Mouse (Mus musculus) ovary, postnatal 10 days (tissue): ENCODE data around the gene Hoxa10.

Source experiments
- DNase-seq: peaks from one replicate; pipeline ENCODE4 v3.0.0; 2022; ENCODE audit warnings: low spot score

Hoxa10 gene

DNA sequence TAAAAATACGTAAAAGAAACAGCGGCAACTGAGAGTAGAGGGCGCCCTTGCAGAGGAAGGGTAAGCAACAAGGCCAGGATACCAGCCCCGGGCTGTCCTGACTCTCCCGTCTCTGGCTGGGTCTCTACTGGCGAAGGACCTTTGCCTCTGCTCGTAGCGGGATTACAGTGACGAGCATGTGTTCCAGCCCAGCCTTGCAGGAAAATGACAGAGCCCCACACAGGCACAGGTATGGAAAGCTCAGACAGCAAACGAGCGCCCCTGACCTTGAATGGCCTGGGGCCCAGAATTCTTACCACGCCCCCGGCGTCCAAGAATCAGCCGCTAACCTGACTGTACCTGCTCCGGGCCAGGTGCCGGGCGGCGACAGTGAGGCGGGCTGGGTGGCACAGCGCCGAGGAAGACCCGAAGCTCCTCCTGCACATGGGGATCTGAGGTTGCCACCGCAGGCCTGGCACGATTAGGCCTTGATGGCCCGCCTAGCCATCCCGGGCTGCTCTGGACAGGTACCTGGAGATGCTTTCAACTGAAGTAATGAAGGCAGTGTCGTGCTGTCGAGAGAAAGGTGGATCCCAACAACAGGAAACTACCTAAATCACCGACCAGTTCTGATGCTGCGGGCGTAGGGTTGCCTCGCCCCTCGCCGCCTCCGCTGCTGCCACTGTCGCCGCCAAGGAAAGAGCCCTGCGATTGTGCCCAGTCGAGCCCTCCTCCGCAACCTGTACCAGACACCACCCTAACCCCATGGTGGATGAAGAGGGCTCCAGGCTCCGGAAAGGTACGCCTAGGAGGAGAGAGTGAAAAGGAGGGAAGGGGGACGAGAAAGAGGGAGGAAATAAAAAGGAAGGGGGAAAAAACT is 10.9 kb downstream of the Hoxa10 start:
- no peak for DNase-seq

DNA sequence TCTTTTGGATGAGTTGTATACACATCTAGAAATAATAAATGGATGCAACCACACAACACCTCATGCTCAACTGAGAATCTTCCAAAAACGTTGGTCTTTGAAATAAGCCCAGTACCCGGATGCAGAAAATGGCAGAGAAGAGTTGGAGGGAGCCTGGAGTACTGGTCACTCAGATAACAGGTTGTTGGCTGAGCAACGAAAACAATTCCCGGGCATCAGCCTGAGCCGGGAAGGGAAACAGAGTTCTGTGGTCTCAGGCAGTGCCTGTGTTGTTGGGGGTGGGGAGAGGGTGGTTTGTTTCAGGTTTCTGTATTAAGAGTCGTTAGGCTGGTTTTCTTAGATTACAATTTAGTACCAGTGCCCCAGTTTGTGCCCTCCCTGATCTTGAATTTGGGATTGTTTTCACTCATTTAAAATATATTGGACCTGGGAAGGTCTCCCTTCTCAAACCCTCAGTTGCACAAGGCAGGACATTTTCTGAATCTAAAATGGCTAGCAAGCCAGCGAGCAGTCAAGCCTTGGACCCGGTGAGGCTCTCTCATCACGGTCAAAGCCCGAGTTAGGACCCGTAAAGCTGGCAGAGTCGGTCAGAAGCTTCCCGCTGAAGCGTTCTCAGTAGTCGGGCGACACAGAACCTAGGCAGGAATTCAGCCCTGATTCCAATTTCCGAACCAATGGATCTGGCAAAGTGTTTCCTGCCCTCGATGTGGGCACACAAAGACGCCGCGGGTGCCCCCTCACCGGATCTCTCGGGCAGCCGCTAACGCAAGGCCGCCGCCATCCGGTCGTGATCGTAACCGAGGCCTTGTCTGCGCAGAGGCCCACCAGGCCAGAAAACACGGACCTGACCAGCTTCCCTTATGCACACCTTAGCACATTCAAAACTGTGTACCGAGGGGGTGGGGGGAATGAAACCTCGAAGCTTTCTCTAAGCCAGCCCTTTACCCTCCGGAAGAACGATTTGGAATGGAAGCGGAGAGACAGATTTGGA is 11.9 kb downstream of the Hoxa10 start:
- no peak for DNase-seq

DNA sequence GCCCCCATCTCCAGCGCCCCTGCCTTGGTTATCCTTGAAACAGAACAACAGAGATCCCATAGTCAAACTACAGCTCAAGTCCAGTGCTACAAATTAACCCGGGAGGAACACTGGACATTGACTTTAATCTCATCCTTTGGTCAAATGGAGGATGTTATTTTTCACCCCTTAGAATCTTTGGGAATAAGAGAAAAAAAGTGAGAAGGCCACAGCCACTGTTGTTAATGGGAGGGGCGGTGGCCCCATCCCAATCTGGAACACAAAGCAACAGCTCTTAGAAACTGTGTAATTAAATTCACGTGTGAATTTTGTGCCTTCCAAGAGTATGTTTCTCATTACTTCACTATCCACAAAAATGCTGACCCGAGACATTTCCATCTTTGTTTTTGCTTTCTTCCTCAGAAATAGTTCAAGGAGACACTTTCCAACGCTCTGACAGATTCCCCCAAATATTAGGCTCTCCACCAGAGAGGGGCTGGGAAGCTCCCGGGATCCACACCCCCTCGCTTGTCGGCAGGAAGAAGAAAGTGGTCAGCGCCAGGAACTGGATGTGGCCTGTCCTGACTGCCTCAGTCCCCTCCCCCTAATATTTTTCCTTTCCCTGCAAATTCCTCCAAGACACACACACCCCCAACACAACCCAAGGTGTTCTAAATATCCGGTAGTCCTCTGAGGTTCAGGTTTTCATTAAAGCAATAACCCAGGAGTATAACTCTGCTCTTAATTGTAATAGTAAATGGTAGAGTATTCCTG is 13.0 kb downstream of the Hoxa10 start:
- DNase-seq, result no peak

DNA sequence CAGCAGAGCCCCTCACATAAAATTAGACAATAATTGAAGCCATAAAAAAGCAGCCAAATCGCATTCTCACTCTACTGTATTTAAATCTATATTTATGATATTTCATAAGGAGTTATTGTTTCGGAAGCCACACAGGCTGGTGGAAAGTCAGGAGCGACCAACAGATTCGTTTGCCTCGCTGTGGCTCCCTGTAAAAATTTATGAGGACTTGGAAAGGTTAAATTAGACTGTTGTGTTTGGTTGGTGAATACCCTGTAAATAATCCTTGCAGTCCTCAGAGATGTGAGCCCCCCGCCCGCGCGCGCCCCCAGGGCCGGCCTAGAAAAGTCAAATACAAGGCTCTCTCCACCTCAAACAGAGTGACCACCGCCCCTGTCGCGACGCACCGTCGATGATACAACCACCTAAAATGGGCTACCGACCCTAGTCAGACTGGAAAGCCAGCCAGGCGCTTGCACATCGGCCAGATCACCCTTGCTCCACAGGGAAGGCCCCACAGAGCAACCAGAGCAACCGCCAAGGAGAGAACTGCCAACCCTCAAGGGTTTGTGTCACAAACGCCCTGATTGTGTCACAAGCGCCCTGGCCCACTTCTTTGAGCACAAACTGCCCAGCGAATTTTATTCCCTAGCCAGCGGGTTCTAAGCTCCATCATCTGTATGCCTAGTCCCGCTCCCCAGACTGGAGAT is 13.9 kb downstream of the Hoxa10 start:
- no peak for DNase-seq

DNA sequence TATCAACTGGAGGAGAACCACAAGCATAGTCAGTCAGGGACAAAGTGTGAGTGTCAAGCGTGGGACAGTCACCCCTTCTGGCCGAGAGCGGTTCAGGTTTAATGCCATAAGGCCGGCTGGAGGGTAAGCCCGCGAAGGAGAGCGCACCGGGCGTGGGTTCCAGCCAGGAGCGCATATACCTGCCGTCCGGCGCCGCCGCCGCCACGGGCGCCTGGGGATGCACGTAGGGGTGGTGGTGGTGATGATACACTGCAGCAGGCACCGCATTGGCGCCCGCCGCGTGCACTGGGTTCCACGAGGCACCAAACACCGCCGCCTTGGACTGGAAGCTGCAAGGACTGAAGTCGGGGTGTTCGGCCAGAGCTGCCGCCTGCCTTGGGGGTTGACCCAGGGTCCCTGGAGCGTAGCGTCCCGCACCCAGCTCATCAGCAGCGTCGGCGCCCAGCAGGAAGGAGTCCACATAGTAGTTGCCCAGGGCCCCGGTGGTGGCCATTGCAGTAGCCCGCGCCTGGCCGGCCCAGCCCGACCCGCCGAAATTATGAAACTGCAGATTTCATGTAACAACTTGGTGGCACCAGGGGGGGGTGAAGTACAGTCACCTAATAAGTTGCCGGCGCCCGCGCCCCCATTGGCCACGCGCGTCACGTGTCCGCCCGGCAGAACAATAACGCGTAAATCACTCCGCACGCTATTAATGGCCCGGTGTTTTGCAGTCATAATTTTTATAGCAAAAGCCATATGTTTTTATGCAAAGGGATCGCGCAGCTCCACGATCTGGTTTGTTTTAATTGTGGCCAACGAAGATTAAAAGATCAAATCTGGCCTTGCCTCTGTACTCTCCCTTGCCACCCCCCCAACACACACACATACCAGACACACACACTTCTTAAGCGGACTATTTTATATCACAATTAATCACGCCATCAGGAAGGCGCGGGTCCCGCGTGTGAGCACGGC is 14.8 kb downstream of the Hoxa10 start:
- DNase-seq, result no peak

DNA sequence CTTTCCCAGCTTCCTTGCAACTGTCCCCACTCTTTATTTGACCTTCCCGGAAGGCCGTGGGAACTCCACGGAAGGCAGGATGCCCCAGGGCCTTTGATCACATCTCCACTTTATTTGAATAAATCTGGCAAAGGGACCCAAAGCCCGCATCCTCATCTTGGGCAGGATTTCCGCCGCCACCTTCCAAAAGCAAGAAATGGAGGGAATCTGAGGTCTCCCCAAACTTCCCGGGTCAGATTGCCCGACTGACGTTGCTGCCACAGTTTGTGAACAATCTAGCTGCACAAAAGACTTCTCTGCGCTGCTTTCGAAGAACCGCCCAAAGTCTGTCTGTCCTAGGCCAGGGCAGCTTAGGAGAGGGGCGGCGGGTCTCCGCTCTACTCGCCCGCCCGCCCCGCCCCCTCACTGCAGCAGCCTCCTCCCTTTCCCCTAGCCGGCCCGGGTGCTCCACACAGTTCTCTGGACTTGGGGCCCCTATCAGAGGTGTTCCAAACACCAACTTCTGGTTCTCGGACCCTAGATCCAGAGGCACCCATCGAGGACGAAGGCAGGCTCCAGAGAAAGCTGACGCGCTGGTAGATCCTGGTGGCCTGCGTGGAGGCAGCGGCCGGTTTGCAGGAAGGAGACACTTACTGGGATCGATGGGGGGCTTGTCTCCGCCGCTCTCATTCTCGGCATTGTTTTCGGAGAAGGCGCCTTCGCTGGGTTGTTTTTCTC is 15.6 kb downstream of the Hoxa10 start:
- DNase-seq, result no peak

DNA sequence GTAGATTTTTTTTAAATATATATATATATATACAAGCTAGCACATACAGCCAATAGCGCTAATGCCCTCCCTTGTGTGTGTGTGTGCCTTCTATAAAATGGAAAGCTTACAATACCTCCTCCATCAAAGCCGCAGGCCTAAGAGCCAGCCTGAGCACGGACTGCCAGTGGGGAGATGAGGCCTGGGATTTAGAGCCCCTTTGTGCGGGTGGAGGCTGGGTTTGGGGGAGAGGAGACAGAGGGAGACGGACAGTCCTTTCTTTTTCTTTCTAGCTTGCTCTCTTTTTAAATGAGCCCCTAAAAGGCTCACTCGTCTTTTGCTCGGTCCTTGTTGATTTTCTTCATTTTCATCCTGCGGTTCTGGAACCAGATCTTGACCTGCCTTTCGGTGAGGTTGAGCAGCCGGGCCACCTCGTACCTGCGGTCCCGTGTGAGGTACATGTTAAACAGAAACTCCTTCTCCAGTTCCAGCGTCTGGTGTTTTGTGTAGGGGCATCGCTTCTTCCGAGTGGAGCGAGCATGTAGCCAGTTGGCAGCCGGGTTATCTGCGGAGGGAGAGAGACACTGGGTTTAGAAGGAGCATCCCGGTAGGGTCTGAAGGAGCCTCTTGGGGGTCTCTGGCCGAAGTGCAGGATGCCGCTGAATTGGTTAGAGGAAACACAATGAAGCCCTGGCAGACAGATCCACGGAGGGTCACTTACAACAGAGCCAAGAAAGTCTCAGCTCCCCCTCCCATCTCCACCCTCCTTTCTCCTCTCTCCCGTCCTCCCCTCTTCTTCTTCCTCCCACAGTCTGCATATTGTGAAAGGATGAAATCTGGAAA is 16.5 kb downstream of the Hoxa10 start:
- DNase-seq, result no peak

DNA sequence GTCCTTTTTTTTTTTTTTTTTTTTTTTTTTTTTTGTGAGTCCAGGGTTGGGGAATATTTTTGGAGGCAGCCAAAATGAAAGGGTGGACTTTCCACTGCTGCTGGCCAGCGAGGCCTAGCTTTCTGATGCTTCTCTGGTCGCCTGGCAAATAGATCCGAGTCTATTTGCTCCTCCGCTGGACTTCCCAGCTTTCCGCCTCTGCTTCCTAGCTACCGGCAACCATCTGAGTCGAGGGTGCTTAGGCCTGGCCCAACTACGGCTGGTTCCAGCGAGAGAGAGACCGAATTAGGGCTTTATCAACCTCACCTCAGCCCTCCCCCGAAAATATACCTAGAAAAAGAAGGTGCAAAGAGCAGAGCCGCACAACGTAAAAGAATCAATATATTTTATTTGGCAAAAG is 17.9 kb downstream of the Hoxa10 start:
- DNase-seq, result no peak

DNA sequence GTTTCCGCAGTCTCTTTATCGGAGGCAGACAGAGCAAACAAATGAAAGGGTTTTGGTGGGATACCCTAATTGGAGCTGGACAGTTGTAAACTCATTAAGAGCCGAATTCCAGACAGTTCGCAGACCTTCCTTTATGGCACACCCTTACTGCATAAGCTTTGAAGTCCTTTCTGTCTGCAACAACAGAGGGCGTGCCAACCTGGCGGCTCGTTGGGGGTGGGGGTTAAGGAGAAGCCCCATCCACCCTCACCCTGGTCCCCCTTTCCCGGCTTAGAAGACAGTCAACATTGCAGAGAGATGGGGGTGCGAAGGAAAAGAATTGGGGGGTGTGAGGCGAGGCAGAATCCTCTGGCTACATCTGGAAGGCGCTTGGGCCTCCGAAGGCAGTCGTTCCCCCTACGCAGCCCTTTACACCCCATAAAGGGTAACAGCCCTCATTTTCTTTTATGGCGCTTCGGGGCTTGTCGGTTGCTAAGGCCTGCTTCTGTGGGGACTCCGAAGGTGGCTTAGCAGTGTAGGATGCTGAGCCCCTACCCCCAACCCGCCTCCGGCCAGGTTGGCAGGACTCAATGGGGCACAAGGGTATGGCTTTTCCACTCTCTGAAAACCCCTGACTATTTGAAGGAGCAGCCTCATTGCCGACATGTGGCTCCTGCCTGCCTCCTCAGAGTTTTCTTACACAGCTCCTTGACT is 18.5 kb downstream of the Hoxa10 start:
- no peak for DNase-seq

DNA sequence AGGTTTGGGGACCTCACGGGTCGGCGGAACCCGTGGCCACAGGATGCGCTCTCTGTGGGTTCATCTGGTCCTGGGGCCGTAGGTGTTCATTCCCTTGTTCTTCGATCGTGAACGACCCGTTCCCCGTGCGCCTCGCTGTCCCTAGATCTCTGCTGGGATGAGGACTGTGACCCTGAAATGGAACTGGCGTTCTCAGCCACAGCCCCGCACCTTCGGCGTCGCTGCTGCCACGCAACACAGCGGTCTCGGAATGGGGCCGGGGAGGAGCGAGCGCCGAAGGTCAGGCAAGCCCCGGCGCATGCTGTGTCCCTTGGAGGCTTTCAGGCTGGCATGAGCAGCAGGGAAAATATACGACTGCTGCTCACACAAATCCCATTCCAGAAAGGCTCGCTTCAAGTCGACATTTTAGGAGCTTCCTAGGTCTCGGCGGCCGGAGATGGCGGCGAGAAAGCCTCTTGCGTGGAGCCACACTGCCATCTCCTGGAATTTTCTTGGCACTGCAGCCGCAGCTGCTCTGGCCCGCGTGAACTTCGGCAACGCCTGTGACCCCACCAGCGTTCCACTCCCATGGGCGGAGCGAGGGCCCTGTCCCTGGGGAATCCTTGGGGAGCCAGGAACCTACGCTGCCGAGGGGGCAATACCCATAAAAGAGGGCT is 19.2 kb downstream of the Hoxa10 start, which contains the start of gene Hoxa7:
TSS of gene Hoxa7 (minus strand) at position 518 of the 656 bp plus-strand sequence.
- peak; percentile 94 for DNase-seq

DNA sequence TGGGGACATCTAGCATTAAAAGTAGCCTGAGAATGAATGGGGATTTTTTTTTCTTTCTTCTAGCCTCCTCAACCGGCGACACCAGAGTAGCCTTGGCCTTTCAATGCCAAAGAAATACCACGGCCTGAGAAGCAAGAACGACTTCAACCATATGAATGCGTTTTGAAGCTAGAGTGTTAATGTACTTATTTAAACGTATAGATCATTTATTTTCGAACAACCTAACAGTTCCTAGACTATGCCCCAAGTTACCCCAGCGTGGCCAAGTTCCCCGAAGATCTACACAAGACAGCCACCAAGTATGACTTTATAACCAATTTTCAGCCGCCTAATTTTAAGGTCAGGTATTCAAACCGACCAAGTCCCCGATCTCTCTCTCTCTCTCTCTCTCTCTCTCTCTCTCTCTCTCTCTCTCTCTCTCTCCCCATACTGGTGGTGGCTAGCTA is 19.8 kb downstream of the Hoxa10 start:
- no peak for DNase-seq

DNA sequence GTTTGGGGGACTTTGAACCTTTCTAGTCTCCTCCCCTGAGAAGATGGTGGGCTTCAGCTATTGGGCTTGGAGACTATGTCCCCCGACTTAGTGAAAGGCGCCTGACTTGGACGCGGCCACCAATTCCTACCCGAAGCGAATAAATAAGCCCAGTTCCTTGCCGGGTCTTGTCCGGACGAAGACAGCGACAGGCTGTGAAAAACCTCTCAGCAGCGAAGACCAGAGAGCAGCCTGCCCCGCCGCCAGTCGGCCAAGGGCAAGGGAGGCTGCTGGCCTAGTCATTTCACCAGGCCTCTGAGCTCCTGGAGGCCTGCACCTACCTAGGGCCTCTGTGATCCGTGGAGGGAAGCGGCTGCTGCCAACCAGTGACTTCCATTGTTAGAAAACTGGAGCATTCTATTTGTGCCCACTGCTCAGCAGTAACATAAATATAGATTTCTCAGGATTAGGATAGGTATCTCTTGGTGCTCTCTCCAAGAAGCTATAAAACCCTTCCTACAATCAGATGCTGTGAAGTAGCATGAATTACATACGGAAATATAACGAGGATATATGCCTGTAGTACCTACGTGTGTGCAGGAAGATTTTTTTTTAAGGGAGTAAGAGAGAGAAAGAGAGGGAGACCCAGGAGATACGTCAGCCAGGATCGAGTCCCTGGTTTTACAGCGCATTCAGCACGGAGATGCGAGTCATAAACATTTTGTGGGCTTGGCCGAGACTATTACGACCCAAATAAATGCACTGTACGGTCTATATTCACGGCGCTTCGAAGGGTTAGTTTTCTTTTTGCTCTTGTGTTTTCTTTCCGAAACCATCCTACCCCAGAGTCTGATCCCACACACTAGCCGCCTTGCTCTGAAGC is 20.4 kb downstream of the Hoxa10 start:
- no peak for DNase-seq

DNA sequence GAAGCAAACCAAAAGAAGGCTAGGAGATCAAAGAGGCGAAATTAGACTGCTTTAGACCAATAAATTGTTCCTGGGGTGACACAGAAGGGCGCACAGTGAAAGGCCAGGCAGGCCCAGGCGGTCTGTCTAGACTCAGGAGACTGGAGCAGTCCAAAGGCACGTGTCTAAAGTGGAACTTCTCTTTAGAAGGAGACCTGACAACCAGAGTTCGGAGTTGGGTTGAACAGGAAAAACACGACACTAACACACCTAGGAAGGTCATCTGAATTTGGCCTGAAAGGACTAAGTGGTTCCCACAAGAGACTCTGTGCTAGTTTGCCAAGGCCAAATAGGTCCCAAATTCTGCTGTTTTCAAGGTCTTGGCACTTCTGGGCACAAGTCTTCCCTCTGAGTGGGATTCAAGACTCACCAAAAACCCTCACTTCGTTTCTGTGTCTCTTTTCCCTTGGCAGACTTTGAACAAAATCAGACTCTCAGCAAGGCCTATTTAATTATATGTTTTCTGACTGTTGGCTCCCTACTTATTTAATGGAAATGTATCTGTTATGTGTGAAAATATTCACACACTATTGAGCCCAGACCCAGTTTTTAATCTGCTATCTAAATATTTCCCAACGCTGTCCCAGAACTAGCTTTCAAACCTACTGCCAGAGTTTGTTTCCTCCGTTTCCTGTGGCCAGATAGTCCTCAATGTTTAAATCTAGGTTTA is 21.3 kb downstream of the Hoxa10 start:
- no peak for DNase-seq

DNA sequence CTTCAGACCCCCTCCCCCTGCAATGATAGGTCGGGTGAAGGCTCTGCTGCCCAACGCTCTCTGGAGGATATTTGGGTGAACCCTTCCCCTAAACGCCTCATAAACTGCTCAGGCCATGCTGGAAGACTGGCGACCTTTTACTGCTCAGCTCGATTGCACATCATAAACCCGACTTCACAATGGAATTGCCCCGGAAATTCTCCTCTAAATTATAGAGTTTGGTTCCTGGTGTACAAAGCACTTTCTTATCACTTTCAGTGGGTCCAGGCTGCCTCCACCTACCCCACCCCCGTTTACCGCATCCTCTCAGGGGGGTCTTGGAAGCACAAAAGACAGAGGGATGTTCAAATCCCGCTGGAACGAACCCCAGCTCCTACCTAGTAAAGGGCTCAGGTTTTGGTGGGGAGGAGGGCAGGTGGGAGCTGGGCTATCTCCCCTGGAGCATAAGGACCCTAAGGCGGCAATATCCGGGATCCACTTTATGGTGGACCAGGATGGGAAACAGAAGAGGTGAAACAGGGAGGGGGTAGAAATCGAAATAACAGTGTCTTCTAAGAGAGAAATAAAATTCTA is 21.9 kb downstream of the Hoxa10 start:
- DNase-seq, result no peak

DNA sequence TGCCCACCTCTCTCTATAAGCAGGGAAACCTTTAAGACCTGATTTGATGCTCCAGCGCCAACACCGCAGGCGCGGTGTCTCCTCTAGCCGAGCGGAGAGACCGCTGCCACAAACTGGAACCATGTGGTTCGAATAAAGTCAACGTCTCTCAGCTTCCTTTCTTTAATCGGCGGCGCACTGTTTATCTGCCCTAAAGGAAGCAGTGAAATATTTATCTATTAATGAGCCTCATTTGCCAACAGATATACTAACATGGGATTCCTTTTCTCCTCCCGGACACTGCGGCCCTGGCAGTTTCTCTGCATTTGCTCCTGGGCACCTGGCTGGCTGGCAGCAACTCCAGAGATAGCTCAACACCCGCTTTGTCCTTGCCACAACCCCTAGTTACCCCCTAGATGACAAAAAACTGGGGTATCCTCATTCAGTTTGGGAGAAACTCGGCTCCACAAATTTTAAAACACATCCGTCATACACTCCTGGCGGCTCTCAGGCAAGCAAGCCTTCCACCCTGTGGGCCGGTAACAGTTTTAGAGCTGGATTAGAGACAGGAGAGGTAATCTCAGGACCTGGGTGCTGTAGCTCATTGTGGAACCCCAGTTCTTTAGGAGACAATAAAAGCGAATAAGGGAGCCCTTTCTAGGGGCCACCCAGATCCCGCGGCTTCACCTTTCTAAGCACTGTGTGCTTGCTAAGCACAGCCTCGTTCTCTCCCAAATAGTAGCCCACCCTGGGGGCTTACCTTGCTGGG is 22.6 kb downstream of the Hoxa10 start:
- peak; percentile 1 for DNase-seq
